Mouse (Mus musculus): ENCODE measurements around the gene 7530416G11Rik.
A peak's percentile ranks its signal among the peaks of the same experiment; 100 is the strongest.

7530416G11Rik gene

DNA sequence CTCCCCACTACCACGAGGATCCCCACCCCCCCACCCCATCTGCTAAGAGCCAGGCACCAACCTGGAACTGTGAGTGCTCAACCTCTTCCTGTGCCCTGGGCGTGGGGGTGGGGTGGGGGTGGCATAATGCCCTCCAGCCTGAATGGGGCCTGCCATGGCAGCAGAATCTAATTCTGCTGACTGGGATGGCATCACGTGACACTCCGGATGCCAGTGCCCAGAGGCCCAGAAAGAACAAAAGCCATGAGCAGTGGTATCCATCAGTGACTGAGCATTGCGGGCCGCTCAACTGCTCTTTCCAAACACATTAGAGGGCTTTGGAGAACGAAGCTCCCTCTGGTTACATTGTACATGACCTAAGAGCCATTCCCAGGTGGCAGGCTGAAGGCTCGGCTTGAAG, at the start of gene 7530416G11Rik:
7530416G11Rik (minus strand) TSS at position 101 of the 400 bp plus-strand sequence.
- no peak for DNase-seq (ENCODE audit: low spot score)

DNA sequence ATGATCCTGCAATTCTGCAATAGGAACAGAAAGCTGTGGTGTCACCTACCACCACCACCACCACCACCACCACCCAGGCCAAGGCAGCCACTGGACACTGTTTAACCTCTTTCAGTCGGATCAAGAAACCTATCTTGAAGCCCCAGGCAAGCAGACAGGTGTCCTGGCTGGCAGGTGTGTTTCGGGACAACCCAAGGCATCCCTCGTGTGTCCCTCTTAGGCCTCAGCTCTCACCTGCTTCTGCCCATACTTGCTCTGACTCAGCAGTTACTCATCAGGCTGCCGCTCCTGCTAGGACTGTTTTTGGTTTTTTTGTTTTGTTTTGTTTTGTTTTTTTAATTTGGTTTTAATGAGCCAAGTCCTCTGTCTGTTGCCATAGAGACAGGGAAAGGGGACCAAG, 43.5 kb upstream of the 7530416G11Rik start:
- DNase-seq (ENCODE audit: low spot score) = no peak

DNA sequence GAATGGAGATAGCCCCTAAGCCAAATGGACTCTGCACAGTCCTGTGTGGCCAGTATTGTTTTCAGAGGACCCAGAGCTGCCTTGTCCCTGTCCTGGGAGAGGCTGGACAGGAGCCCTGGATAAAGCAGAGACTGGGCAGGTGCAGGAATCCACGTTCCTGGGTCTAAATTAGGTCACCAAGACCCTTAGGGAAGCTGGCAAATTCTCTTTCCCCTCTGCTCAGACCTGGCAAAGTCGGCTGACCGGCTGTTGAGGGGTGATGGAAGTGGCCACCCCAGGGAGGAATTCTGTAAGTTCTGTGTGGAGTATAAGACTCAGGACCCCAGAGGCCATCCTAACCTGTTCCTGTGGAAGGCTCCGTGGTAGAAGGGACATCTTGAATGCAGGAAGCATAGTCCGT, 42.3 kb upstream of the 7530416G11Rik start:
- DNase-seq (ENCODE audit: low spot score) = no peak

DNA sequence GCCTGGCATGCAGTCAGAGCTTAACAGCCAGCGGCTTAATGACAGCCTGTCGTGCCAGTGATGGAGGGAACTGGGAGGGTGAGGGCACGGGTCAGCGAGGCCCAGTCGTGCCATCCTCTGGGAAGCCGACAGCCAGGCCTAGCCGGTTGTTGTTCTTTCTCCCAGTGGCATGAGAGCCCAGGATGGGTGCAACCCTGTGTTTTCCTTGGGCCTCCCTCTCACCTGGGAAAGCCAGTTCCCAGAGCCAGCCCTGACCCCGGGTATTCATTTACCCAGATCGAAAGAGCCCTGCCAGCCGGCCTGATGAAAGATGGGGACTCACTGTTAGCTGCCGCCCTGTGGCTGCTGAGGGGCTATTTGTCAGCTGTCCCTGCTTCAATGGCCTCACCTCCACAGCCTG, 35.1 kb upstream of the 7530416G11Rik start:
- DNase-seq (ENCODE audit: low spot score) = no peak

DNA sequence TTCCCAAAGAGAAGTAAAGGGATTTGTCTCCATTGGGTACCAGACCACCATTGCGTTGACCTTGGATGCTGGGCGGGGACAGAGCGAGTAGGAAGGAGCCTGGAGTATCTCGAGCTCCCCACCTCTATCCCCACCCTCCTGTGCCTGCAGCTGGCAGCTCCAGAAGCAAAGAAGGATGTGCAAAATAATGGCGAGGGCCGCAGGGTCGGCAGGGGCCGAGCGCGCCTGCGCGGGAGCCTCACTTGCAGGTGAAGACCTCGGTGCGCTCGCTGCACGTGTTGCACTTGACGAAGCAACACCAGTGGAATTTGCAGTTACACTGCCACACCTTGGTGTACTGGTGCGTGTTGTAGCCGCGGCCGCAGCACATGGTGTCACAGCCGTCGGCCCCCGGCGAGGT, 34.1 kb upstream of the 7530416G11Rik start:
- no peak for DNase-seq (ENCODE audit: low spot score)

DNA sequence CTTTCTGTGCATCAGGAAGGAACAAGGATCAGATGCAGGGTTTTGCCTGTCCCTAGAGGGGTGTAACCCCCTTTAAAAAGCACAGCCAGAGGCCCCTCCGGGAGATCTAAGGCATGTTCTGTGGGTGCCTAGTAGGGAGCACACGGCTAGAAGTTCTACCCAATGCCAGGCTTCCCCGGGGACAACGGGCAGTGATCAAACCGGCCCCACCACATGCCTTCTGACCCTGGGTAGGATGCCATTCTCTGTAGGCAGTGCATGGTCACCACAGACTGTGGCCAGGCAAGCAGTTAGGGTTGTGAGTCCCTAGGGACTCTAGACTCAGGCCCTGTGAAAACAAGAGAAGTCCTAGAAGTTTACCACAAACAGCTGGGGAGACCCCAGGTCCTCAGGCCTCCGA, 31.6 kb upstream of the 7530416G11Rik start:
- DNase-seq (ENCODE audit: low spot score) = no peak

DNA sequence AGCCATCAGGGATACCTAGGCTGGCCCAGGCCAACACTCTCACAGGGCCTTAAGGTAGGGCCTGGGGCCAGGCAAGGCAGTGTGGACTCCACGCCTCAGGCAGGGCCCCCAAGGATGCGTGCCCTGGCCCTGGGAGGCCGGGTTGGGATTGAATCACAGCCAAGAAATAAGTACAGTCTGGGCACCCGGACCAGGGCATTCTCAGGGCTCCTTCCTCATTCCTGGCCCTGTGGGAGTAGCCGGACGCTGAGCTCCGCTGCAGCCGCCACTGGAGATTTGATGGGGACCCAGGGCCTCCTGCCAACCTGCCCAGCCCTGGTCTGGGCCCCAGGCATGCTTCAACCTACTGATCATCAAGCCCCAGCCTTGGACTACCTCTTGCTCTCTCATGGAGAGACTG, 31.2 kb upstream of the 7530416G11Rik start:
- peak; percentile 31 for DNase-seq (ENCODE audit: low spot score)

DNA sequence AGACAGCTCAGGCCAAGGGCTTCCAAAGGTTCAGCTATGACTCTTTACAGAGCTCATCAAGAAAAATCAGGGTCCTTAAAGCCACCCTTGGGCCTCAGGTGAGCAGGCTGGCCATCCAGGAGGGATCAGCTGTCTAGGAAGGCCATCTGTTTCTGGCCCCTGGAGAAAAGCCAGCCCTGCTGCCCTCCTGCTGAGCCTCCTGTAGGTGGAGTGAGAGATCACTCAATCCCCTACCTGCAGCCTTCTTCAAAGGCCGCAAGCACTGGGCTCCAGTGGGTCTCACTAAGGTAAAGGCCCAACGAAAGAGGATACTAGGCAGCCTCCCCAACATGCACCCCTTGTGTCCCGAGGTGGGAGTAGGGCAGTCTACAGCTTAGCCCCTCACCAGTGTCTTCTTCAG, 29.0 kb upstream of the 7530416G11Rik start:
- no peak for DNase-seq (ENCODE audit: low spot score)

DNA sequence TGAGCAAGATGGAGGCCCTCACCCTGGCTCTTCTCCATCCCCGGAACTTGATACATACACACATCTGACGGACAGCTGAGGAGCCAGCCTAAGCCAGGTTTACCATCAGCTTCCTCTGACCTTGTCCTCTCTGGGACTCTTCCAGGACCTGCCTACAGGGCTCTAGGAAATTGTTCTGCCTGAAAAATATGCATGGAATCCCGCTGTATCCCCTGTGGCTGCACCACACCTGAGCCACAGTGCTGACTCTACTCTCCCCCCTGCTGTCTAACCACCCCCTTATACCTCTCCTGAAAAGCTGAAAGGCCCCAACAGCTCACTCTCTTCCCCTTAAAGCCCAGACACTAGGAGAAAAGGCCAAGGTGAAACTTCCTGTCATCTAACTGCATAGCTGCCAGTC, 26.9 kb upstream of the 7530416G11Rik start:
- no peak for DNase-seq (ENCODE audit: low spot score)

DNA sequence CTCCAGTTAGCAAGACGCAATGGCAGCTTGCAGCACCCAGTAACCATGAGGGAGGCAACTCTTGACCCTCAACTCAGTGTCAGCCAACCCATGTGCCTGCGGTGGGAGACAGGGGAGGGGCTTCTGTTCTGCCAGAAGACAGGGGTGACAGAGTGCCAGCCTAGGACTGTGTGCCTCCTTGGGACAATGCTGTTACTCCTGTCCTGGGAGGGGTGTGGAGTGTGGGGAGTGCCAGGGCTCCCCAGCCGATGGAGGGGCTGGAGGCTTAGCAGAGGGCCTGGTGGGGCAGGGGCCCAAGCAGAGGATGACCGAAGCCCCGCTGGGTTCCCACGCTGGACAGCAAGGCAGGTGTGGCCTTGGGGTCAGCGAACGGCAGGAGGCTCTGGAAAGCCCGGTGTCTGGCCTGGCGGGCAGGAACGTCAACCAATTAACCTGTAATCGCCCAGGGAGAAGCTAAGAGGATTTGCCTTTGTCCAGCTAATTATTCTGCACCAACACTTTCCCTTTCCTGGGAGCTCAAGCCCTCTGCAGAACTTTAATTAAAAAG, 21.4 kb upstream of the 7530416G11Rik start:
- DNase-seq (ENCODE audit: low spot score) = no peak

DNA sequence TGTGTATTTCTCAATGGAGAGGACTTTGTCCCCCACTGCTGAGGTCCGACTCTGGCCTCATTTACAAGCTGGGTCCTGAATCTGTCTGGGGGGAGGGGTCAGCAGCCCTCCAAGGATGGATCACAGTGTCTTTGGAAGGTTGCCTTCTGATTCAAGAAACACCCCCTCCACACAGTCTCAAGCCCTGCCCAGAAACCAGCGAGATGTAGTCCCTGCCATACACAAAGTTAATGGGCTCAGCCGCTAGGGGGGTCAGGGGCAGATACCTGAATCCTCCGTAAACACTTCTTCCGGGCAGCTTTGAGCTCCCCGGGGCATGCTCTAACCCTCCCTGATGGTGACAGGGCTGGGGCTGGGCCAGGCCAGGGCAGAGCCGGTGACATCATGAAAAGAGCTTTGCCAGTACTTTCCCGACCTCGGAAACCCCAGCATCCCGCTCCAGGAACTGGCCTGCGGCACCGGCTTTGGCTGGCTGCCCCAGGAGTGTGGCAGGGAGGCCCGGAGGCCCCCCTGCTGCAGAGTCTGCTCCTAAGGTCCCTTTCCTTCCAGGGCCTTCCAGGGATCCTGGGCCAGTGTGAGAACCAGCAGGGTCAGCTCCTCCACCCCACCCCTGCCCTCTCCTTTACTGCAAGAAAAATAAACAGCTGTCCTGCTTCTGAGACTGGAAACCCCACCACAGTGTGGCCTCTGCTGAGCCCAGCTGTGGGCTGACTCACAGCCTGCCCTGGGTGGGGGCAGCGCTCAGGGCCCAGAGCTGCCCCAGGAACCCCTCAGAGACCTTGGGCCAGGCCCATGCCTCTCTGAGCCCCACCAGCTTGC, 20.4 kb upstream of the 7530416G11Rik start:
- peak; percentile 42 for DNase-seq (ENCODE audit: low spot score)

DNA sequence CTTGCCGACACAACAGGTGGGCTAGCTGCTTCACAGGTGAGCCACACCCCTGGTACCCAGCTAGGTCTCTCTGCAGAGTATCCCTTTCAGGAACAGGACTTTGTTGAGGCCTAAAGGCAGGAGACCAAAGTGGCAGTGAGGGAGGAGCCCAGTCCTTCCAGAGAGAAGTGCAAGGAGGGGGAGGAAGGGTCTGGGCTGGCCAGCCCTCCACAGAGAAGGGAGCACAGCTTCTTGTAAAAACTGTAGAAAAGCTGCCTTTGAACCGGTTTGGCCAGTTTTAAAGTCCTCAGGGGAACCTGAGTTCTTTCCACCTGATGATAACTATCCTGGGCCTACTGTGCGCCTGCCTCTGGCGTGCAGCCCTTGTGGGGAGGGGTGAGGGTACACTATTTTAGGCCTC, 16.4 kb upstream of the 7530416G11Rik start:
- DNase-seq (ENCODE audit: low spot score) = no peak

DNA sequence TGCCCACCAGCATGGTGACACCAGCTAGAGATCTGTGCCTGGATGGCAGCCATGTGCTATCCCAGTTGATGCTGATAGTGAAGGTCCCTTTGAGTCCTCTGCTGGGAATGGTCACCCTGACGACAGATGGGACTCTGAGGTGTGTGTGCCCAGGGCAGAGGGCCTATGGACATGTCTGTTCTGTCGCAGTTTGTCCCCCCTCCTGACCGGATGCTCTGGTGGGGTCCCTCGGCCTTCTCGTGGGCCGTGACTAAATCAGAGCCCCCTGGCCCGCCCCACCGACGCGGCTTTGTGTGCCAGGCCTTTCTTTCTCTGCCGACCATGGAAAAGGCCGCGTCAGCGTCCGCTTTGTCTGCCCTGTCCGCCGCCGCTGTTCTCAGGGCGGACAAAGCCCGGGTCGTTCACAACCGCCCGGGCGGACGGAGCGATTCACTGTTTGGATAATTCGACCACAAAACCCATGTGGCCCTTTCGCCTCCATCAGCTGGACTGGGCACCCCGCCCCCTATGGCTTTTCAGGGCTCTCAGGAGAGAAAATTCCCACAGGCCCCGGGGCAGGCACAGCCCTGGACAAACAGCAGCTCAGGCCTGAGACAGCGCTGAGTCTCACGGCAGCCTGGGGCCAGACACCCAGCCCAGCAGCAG, 4.5 kb upstream of the 7530416G11Rik start:
- no peak for DNase-seq (ENCODE audit: low spot score)

DNA sequence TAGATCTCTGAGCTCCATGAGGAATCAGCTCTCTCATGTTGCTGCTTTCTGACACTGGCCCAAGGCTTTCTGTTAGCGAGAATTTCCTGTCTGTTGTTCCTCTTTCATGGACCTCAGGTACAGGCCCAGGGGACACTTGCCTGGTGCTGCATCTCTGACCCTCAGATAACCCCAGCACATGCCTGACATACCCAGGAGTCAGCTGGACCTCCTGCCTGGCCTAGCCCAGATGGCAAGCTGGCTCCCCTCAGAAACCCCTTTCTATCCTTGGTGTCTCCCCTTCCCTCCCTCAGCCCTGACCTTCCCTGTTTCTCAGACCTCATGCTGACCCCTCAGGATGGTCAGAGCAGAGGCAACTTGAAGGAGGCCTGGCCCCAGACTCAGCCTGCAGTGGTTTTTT, 3.7 kb upstream of the 7530416G11Rik start:
- no peak for DNase-seq (ENCODE audit: low spot score)

DNA sequence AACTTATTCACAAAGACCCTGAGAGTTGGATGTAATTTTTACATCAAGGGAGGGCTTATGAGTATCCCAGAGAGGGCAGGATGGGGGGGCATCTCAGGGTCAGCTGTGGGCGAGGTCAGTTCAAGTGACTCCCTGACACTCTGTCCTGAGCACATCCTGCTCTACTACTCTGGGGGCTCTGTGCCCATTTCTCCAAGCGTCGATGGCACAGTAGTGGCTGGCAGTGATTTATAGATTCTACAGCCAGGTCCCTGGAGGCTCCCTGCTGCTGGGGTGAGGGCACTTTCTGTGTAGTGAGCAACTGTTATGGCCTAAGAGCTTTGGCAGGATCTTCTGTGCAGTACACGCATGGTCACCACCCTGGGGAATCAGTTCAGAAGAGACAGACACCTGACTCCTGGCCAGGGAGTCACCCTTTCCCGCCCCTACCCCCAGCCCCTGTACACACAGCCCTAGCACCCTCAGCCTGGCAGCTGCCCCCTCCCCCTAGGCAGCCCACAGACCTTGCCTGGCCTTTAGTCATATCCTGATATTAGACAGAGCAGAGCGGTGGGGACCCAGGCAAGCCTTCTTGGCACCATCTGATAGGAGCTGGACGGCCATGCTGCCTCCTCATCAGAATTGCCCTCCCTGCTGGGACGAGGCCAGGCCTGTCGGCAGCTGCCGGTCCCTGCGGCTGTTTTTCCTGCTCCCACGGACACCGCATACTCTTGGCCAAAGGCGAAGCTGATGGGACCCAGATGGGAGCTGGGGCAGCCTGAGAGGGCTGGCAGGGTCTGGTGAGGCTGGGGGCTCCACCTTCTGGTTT, 2.3 kb upstream of the 7530416G11Rik start:
- peak; percentile 39 for DNase-seq (ENCODE audit: low spot score)

DNA sequence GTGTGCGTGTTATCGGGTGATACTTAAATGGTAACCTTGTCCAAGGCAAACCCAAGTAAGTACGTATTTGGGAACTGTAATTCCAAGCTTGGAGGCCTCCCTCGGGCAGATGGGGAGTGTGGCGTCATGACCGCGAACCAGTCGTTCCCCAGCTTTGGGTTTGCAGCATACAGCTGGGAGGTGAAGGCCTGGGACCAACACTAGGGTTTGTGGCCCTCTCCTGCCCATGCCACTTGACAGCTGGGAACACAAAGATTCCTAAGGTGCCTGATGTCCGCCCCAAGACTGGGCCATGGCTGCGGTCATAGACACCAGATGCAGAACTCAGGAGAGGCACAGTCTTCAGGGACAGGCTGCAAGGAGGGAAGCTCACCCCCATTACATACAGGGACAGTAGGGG, 2.8 kb downstream of the 7530416G11Rik start:
- DNase-seq (ENCODE audit: low spot score) = no peak

DNA sequence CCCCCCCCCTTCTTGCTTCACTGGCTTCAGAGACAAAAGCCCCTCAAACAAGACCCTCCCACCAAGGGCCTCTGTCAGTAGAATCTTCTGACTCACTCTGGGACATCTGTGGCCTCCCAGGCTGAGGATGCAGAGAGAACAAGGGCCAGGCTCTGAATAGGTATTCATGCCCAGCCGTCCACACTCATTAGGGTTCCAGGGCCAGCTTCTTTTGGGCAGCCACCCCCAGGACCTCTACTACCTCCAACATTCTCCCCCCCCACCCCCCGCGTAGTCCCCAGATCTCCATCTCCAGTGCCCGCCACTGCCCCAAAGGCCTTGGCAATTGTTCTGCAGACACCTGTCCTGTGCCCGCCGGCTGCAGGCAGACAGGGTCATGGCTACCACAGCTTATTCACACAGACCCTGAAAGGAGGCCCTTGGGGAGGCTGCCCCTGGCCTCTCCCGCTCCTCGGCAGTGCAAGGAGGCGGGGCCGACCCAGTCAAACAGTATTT, 5.0 kb downstream of the 7530416G11Rik start:
- DNase-seq (ENCODE audit: low spot score) = no peak

DNA sequence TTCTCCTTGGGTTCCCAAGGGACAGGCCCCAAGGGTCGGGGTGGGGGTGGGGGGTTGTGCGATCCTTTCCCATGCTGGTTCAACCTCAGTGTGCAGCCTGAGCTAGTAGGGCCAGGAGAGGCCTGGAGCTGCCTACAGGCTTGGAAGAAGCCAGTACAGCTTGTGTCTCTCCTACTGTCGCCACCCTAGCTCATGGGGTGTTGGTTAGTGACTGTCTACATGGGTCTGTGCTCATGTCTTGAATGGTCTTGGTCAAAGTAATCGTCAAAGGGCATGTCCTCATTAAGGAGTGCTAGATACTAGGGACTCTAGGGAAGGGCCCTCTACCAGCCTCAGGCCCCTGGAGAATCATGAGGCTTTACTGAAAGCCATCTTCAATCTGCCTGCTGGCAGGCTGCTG, 5.5 kb downstream of the 7530416G11Rik start:
- no peak for DNase-seq (ENCODE audit: low spot score)

DNA sequence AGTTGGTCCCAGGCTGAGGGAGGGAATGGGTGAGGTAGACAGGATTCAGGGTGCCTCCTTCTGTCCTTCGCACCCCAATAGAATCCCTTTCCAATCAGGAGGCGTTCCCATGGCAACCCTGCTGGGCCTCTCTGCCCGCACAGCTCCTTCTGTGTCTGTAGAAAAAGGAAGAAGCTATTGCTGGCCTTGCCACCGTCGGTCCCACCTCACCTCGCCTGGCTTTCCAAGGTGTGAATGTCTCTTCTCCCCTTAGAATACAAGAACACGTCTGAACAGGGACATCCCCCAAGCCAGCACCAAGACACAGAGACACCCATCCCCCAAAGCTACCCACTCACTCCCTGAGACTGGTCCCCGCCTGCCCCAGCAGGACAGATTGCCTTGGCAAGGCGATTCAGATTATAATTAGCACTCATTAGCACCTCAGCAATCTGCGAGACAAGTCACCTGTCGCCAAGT, 8.8 kb downstream of the 7530416G11Rik start:
- no peak for DNase-seq (ENCODE audit: low spot score)

DNA sequence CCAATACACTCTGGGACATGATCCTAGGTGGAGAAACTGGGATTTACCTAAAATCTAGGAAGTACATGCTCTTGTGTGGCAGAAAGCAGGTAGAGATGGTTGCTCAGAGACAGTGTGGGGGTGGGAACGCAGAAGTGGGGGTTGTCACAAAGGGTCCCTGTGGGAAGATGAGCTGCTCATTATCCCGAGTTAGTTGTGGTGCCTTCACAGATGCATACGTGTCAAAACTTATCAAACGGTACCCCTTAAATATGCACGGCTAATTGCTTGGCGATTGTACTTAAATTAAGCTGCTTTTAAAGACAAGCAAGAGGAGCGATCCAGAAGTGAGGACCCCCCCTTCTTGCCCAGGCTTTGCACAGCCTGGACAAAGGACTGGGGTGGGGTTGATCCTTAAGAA, 13.3 kb downstream of the 7530416G11Rik start:
- DNase-seq (ENCODE audit: low spot score) = no peak

DNA sequence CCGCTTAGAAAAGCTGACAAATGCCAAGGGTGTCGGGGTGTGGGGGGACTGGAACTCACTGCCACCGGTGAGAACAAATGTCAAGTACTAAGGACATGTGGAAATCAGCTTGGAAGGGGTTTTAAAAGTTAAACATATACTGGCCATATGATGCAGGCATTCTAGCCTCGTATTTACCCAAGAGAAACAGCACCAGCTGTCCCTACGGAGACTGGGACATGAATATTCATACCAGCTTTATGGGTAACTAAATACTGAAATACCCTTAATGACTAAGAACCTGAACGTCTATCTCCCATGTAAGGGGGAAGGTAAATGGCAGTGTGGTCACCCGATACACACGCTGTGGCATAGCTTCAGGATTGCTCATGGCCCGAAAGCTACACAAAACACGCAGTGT, 14.1 kb downstream of the 7530416G11Rik start:
- no peak for DNase-seq (ENCODE audit: low spot score)

DNA sequence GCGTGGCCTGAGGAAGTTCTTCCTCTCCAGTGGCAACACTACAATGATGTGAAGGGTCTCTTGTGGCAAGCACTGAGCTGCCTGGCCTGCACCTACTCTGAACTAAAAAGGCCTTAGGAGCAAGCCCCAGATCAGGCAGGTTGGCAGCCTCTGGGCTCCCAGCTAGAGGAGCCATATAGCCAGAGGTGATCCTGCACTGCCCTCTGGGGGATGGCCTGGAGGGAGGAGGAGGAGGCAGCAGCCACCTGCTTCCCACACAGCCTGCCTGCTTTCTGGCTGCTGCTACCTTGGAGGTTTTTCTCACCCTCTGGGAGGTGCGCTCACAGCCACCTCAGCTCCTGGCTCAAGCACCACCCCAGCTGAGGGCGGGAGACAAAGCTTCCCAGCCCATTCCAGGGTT, 22.4 kb downstream of the 7530416G11Rik start:
- peak; percentile 9 for DNase-seq (ENCODE audit: low spot score)

All from ovary, postnatal 14 days (tissue).